Mouse (Mus musculus) megakaryocyte progenitor cell, adult 5-6 weeks (primary cell): Measurements from ENCODE around the gene Gm49450. TPM values are rescaled to one million over a fixed set of nuclear protein-coding genes. Genes with fewer than 3 reads are reported as not detected.
A peak's percentile ranks its signal among the peaks of the same experiment; 100 is the strongest.
"Not testable (repeated sequence)": the region's sequence is repeated elsewhere in the genome, so short reads cannot be mapped to it uniquely, and the experiment has no call there.

ENCODE experiments used
- ATAC-seq: replicated peaks from 2 replicates; pipeline ENCODE4 v1.8.0; 2016; ENCODE audit warnings: mild to moderate bottlenecking, moderate TSS enrichment, inconsistent platforms; ENCODE audit not compliant: poor library complexity
- total RNA-seq, 2 experiments: library from RNA; stranded (forward) in 1 of 2; stranded (reverse) in 1 of 2; fragments of 157-497, 149-512 nt in 1 of 2; fragments of 200-1000 nt in 1 of 2; gene quantifications; 2 replicates each; pipeline versions ENCODE4 v1.2.3 to v1.2.4; 2015 to 2017

Gm49450 gene
- total RNA-seq, 2 experiments from 2014 or later = 0.69 TPM; not detected in 1

- ATAC-seq = no peak
Observed at GRCm38 (mm10) chr15:98957475-98957874, 4.1 kb upstream of the Gm49450 start.

GRCm38 (mm10) chr15:98956000-98956399 is 2.6 kb upstream of the Gm49450 start:
- no peak for ATAC-seq

GRCm38 (mm10) chr15:98955324-98955723 is 2.0 kb upstream of the Gm49450 start:
- ATAC-seq = no peak

DNA sequence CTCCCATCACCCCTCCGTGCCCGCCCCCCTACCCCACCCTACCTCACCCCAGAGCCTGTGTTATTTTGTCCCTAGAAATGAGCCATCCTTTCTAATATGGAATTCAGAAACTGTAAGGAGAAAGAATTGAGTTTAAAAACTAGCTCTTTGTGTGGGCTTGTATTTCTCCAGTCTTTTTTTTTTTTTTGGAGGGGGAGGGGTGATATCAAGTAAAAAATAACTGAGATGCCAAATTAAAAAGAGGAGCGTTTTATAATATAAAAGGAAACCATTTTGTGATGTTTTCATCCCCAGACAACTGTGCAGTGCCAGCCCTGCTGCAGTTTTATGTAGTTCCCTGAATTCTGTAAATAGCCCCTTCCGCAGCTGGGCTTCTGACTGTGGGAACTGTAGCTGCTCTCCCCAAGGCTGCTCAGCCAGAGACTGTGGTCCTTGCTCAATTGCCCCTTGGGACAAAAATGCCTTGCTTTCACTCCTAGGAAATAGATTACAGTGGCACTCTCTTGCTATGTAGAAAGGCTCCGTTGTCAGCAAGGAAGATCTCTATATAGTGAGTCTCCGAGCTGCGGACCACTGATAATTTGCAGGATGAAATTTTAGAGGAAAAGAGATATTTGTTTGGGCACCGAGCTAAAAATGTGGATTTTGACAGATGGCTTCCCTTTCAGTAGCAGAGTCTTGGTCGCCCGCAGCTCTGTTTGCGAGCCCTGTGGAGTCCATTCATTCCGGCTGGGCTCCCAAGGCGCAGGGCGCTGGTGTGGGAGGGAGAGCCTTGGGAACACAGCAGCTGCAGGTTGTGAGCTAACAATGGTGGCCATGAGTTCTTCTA is 1.3 kb upstream of the Gm49450 start:
- no peak for ATAC-seq

DNA sequence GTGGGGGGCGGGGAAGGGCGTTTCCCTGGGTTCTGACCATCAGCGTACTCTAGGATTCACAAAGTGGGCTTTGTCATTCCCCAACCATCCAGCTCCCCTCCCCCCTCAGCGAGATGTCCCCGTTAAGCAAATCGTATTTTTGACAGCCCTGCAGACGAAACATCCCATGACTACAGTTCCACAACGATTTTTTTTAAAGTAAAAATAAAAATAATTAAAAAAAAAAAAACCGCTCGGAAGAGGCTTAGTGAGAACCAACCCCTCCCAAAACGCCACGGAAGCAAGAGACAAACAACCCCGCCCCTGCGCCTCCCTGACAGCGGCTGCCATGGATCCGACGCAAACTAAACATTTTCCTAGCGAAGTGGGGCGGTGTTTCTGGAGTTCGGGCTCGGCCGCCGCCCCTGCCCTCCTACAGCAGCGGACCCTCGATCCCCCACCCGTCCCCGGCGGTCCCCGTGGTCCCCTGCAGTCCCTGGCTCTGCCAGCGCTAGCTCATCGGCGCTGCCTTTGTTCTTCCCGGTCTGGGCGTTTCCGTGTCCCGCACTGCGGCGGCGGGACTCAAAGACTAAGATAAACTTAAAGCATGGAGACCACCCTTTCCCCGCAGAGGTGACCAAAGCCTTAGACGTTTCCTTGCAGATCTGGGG is 475 bp downstream of the Gm49450 start:
- peak; percentile 78 for ATAC-seq

GRCm38 (mm10) chr15:98952063-98952455 is 1.3 kb downstream of the Gm49450 start:
- ATAC-seq = no peak

DNA sequence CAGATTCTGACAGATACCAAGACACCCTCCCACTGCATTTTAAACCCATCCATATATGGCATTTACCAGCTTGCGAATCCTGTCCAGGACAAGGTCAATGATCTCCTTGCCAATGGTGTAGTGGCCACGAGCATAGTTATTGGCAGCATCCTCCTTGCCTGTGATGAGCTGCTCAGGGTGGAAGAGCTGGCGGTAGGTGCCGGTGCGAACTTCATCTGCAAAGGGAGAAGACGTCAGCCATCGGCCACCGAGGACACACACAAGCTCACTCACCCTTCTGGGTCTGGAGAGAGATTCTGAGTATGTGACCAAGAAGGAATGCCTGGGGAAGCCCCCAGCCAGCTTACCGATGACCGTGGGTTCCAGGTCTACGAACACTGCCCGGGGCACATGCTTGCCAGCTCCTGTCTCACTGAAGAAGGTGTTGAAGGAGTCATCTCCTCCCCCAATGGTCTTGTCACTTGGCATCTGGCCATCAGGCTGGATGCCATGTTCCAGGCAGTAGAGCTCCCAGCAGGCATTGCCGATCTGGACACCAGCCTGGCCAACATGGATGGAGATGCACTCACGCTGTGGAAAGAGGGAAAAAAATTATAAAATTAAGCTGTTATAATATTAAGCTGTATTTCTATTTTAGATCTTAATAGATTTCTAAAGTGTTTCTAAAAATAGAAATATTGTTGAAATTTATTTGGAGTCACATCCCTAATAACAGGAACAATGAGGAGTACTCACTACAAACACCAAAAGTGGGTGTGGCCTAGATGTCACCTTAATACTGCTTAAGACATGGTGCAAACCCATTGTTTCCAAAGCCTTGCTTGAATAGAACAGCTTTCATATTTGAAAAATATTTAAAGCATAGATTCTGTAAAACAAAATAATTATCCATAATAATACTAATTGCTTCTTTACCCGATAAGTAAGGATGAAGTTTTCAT is 2.0 kb downstream of the Gm49450 start:
- not testable (repeated sequence) for ATAC-seq

- no peak for ATAC-seq
Observed at GRCm38 (mm10) chr15:98949607-98949892, 3.8 kb downstream of the Gm49450 start.

DNA sequence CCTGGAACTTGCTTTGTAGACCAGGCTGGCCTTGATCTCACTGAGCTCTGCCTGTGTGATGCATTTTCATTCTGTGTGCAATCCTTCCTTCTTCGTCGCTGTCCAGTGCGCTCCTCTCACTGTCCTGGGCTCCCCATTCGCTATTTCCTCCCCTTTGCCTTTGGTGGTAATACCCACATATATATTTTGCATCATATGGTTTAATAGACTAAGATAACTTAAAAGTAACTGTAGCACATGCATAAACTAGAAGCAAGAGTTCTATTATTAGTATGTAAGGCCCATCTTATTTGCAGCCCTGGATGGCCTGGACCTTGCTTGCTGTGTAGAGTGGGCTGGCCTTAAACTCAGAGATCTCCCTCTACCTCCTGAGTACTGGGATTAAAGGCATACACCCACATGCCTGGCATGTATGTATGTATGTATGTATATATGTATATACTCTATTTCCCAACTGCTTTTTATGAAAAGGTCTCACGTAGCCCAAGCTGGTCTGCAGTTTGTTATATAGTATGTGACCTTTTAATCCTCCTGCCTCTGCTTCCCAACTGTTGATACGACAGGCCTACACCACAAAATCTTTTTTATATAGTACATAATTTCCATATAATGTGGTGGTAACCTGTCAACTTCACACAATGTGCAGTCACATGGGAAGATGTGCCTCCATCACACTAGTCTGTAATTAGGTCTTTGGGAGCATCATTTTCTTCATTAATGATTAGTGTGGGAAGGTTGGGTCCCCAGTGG is 4.3 kb downstream of the Gm49450 start:
- no peak for ATAC-seq

- no peak for ATAC-seq
Observed at GRCm38 (mm10) chr15:98948382-98948781, 5.0 kb downstream of the Gm49450 start.

- ATAC-seq = no peak
Observed at GRCm38 (mm10) chr15:98947884-98948283, 5.5 kb downstream of the Gm49450 start.

DNA sequence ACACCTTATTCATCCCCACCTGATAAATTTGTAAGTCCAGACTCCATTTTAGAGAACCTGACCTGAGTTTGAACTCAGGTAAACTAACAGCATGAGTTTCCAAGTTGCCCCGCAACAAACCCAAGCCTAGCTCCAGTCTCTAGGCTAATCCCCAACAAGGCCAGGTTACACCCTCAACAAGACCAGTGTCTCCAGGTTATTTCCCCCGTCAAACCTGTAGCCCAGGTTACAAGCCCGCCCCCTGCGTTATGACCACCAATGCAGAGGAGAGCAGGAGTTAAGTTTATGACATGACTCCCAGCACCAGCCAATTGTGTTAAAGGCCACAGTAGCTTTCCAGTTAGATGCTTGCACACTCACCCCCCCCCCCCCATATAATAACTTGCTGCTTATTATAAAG is 10.2 kb downstream of the Gm49450 start:
- no peak for ATAC-seq

GRCm38 (mm10) chr15:98942081-98942480 is 11.3 kb downstream of the Gm49450 start:
- ATAC-seq = no peak

DNA sequence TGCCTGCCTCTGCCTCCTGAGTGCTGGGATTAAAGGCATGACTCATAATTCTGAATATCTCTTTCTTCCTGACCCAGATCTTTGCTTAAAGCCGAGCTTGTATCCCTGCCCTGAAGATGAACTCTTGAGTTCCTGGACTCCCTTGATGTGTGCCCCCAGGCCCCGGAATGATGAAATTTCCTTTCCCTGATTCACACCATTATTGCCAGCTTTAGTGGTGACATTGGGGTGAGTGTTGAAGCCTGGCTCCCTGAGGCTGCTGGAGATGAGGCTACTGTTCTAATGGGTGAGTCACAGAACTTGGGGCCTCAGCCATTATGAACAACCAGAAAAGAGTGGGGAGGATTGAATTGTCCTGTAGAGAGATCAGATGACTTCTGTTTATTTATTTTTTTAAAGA is 11.8 kb downstream of the Gm49450 start:
- no peak for ATAC-seq

- ATAC-seq = no peak
Observed at GRCm38 (mm10) chr15:98940816-98941215, 12.5 kb downstream of the Gm49450 start.

- ATAC-seq = peak; percentile 70
Observed at GRCm38 (mm10) chr15:98934217-98934839, 19.0 kb downstream of the Gm49450 start, which contains the start of gene Tuba1b. TSS of gene Tuba1b (minus strand) at chr15:98934565.

DNA sequence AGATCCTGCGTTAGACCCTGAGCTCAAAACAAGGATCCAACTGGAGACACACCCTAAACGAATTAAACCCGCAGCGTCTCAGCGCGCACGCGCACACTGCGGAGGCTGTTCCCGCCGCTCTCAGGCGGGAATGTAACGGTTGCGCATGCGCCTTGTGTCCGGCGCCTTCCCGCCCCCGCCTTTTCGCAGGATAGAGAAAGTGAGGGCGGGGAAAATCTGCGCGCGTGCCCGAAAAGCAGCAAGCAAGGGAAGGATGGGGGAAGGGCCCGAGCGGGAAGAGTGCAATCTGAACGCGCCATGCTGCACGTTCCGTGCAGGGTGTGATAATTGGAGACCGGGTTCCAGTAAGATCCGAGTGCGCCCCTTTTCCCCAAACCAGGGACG is 19.5 kb downstream of the Gm49450 start:
- ATAC-seq = peak; percentile 63

- ATAC-seq = not testable (repeated sequence)
Observed at GRCm38 (mm10) chr15:98933004-98933671, 20.2 kb downstream of the Gm49450 start.

DNA sequence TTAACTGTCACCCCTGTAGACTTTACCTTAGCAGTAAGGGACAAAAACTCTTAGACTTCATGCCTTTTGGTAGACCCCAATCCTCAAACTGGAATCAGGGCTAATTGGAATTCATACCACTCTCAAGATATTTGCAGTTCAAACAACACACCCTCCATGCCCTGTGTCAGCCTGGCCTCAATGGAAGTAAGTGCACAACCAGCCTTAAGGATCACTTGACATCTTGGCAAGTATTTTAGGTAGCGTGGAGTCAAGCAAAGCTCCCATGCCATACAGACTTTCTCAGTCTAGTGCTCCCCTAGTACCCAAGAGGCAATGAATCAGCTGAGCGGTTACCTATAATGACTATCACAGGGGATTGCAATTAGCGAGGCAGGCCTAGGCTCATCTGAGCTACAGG is 22.4 kb downstream of the Gm49450 start:
- ATAC-seq = no peak
